Mouse (Mus musculus) neural tube, embryonic 13.5 days (tissue): Measurements from ENCODE around the gene Kcnq5. TPM values are rescaled to one million over a fixed set of nuclear protein-coding genes. Genes with fewer than 3 reads are reported as not detected.
"Not testable (repeated sequence)": the region's sequence is repeated elsewhere in the genome, so short reads cannot be mapped to it uniquely, and the experiment has no call there.

ENCODE experiments used
- ATAC-seq: fragments of 200-750 bp; cut with Nextera tagmentation; 2 replicates; pipeline ENCODE4 v1.8.0; 2017; ENCODE audit warnings: low read depth, mild to moderate bottlenecking, moderate TSS enrichment, moderate library complexity
- H3K27ac ChIP-seq: fragments of 300-500 bp; sonication (generic); replicated peaks from 2 replicates; pipeline ENCODE4 v1.5.1; 2015; ENCODE audit warnings: moderate library complexity, mild to moderate bottlenecking, inconsistent platforms
- H3K27me3 ChIP-seq: fragments of 300-500 bp; sonication (generic); 2 replicates; pipeline ENCODE4 v1.6.1; 2015; ENCODE audit warnings: mild to moderate bottlenecking, inconsistent platforms
- H3K36me3 ChIP-seq: fragments of 300-500 bp; sonication (generic); 2 replicates; pipeline ENCODE4 v1.6.1; 2015; ENCODE audit warnings: mild to moderate bottlenecking, inconsistent platforms
- H3K4me1 ChIP-seq: fragments of 300-500 bp; sonication (generic); replicated peaks from 2 replicates; pipeline ENCODE4 v1.6.1; 2015; ENCODE audit warnings: inconsistent platforms
- H3K4me2 ChIP-seq: fragments of 300-500 bp; sonication (generic); 2 replicates; pipeline ENCODE4 v1.6.1; 2015; ENCODE audit warnings: inconsistent platforms, mild to moderate bottlenecking, moderate library complexity
- H3K4me3 ChIP-seq: fragments of 300-500 bp; sonication (generic); 2 replicates; pipeline ENCODE4 v1.5.1; 2015; ENCODE audit warnings: mild to moderate bottlenecking, inconsistent platforms
- H3K9ac ChIP-seq: fragments of 300-500 bp; sonication (generic); 2 replicates; pipeline ENCODE4 v1.6.1; 2015; ENCODE audit warnings: moderate library complexity, mild to moderate bottlenecking, inconsistent platforms
- H3K9me3 ChIP-seq: fragments of 300-500 bp; sonication (generic); 2 replicates; pipeline ENCODE4 v1.6.1; 2016; ENCODE audit warnings: inconsistent platforms
- whole genome bisulfite sequencing: fragments of 180-500 bp; shearing (Covaris S2); methylation state at CpG from one replicate; pipeline ENCODE4 v1.1.7; 2015; 5-methylcytosine and 5-hydroxymethylcytosine counted together
- polyA plus RNA-seq: library from polyadenylated mRNA; unstranded; fragments of >200 nt; fragmentation: Nextera tagmentation; extraction: Ambion mirVana; gene quantifications from 2 replicates; pipeline ENCODE4 v1.2.1, GENCODE M21; 2015

The Kcnq5 gene
- polyA plus RNA-seq, 1 experiment from 2014 or later = 1.4 TPM

- Histone ChIP-seq H3K9ac (no peak overlapping the region), H3K36me3 (no peaks in the 10 kb centered on the region), H3K27me3 (no peaks in the 10 kb centered on the region), H3K4me3 (no peak overlapping the region), H3K27ac (no peak overlapping the region), H3K9me3 (no peaks in the 10 kb centered on the region), H3K4me1 (no peaks in the 10 kb centered on the region), H3K4me2 (no peak overlapping the region)
- no peak for ATAC-seq
- whole genome bisulfite sequencing = 71% methylated on average over 4 of the region's 4 CpGs
Measured at GRCm38 (mm10) chr1:21616666-21617065, 345.1 kb downstream of the Kcnq5 start.

GRCm38 (mm10) chr1:21613933-21614332 is 347.8 kb downstream of the Kcnq5 start:
- no peaks in the 10 kb centered on the region for H3K36me3 ChIP-seq
- no peak for ATAC-seq
- H3K4me2 ChIP-seq = no peak overlapping the region
- no peak overlapping the region for H3K9ac ChIP-seq
- no peaks in the 10 kb centered on the region for H3K27me3 ChIP-seq
- 84% methylated on average over 2 of the region's 2 CpGs for WGBS
- no peak overlapping the region for H3K4me3 ChIP-seq
- H3K27ac ChIP-seq = no peak overlapping the region
- H3K9me3 ChIP-seq = no peaks in the 10 kb centered on the region
- no peaks in the 10 kb centered on the region for H3K4me1 ChIP-seq

- no peaks in the 10 kb centered on the region for H3K27me3 ChIP-seq
- 86% methylated on average over 4 of the region's 4 CpGs for WGBS
Measured at GRCm38 (mm10) chr1:21604003-21604402, 357.7 kb downstream of the Kcnq5 start.

DNA sequence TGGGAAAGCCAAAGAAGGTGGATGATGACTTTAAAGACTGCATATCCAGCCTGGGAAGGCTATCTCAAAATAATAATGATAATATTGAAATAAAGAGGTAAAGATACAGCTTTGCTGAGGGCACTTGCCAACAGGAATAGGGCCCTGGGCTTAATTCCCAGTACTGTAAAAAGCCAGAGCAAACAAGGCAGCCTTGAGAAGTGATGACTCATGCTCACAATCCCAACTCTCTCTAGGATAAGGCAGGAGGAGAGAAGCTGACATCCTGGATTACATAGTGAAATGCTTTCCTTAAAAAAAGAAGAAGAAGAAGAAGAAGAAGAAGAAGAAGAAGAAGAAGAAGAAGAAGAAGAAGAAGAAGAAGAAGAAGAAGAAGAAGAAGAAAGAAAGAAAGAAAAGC is 359.2 kb downstream of the Kcnq5 start:
- no peak overlapping the region for H3K9ac ChIP-seq
- H3K27me3 ChIP-seq = no peaks in the 10 kb centered on the region
- no peak overlapping the region for H3K4me3 ChIP-seq
- no peaks in the 10 kb centered on the region for H3K36me3 ChIP-seq
- no peaks in the 10 kb centered on the region for H3K4me1 ChIP-seq
- no peak overlapping the region for H3K27ac ChIP-seq
- no peak overlapping the region for H3K4me2 ChIP-seq
- ATAC-seq = no peak
- no peaks in the 10 kb centered on the region for H3K9me3 ChIP-seq

More at GRCm38 (mm10) chr1:21604003-21604402, 357.7 kb downstream of the Kcnq5 start:
- ATAC-seq = no peak
- Histone ChIP-seq H3K4me1 (no peaks in the 10 kb centered on the region), H3K9me3 (no peaks in the 10 kb centered on the region), H3K4me2 (no peak overlapping the region), H3K27ac (no peak overlapping the region), H3K36me3 (no peaks in the 10 kb centered on the region), H3K9ac (no peak overlapping the region), H3K4me3 (no peak overlapping the region)

GRCm38 (mm10) chr1:21600606-21601005 is 361.1 kb downstream of the Kcnq5 start:
- no peaks in the 10 kb centered on the region for H3K36me3 ChIP-seq
- H3K4me3 ChIP-seq = no peak overlapping the region
- no peak overlapping the region for H3K9ac ChIP-seq
- ATAC-seq = no peak
- no peaks in the 10 kb centered on the region for H3K9me3 ChIP-seq
- no peaks in the 10 kb centered on the region for H3K27me3 ChIP-seq
- no peak overlapping the region for H3K4me2 ChIP-seq
- no peaks in the 10 kb centered on the region for H3K4me1 ChIP-seq
- no peak overlapping the region for H3K27ac ChIP-seq
- WGBS = 78% methylated on average over 4 of the region's 4 CpGs

DNA sequence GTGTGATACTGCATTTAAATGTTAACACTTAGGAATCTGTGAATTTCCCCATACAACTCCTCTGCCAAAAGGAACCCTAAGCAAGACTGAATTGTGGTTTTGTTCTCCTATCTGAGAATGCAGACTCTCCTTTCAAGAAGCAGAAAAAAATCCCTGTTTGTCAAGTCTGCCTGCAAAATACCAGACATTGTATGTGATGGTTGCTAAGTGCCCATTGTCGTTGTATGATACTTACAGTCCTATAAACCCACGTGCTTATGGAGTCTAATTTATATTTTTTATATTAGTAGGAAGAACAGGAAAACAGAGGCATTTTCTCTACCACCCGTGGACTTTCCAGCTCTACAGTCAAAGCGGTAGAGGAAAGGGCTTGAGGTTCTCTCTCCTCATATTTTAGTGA is 367.9 kb downstream of the Kcnq5 start:
- ATAC-seq = no peak
- no peak overlapping the region for H3K4me3 ChIP-seq
- H3K27me3 ChIP-seq = no peaks in the 10 kb centered on the region
- H3K36me3 ChIP-seq = no peaks in the 10 kb centered on the region
- no peak overlapping the region for H3K27ac ChIP-seq
- H3K4me2 ChIP-seq = no peak overlapping the region
- 0 out of 2 replicates have a peak, but pooled peaks cover 4% of the 10 kb centered on the region for H3K4me1 ChIP-seq
- WGBS = 58% methylated on average over 4 of the region's 4 CpGs
- H3K9me3 ChIP-seq = no peaks in the 10 kb centered on the region
- no peak overlapping the region for H3K9ac ChIP-seq

- H3K36me3 ChIP-seq, H3K4me2 ChIP-seq, H3K9ac ChIP-seq, H3K4me1 ChIP-seq, H3K9me3 ChIP-seq, H3K27me3 ChIP-seq, H3K4me3 ChIP-seq, H3K27ac ChIP-seq, ATAC-seq: not testable (repeated sequence)
- 92% methylated on average over 2 of the region's 2 CpGs for WGBS
Measured at GRCm38 (mm10) chr1:21567397-21567796, 394.3 kb downstream of the Kcnq5 start.

- Histone ChIP-seq H3K4me2 (no peak overlapping the region), H3K9me3 (no peaks in the 10 kb centered on the region), H3K27me3 (no peaks in the 10 kb centered on the region), H3K27ac (no peak overlapping the region), H3K4me1 (no peaks in the 10 kb centered on the region), H3K36me3 (no peaks in the 10 kb centered on the region), H3K4me3 (no peak overlapping the region), H3K9ac (no peak overlapping the region)
- no peak for ATAC-seq
- 79% methylated on average over 6 of the region's 6 CpGs for whole genome bisulfite sequencing
Measured at GRCm38 (mm10) chr1:21554630-21555029, 407.1 kb downstream of the Kcnq5 start.

DNA sequence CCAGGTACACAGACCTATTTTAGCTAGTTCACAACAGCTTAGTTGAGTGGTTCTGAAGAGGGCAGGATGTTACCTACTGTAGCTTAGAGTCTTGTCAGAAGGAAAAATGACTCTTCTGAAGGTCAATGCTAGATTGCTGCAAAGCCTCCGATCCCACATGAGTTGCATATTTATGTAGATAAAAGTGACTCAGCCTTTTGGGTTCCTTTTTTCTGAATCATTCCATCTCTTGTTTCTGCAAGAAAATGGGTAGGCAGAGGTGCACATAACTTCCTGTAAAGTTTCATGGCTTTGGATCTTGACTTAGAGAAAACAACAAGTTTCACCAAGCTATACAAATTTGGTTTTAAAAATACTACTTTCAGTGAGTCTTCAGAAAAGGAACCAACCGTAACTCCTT is 409.0 kb downstream of the Kcnq5 start:
- Histone ChIP-seq H3K36me3 (no peaks in the 10 kb centered on the region), H3K9me3 (no peaks in the 10 kb centered on the region), H3K4me2 (no peak overlapping the region), H3K4me3 (no peak overlapping the region), H3K27me3 (no peaks in the 10 kb centered on the region), H3K4me1 (no peaks in the 10 kb centered on the region), H3K9ac (no peak overlapping the region), H3K27ac (no peak overlapping the region)
- no peak for ATAC-seq
- WGBS = 94% methylated on average over 2 of the region's 2 CpGs

DNA sequence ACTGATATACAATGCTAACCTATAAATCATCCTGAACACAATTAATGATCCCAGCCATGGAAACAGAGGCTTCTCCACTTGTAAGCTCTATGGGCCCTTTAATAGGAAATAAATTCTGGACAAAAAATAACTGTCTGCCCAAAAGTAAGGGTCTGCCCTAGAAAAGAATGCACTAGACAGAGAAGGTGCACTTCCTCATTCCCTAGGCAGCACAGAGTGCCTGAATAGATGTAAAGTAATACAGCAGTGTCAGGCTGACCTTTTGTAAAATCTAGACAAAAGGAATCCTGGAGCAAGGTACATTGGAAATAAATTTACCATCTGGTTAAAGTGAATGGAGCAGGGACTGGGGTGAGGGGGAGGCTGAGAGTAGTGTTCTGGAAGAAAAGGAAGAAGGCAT is 417.8 kb downstream of the Kcnq5 start:
- Histone ChIP-seq H3K4me1 (no peaks in the 10 kb centered on the region), H3K9me3 (no peaks in the 10 kb centered on the region), H3K27ac (no peak overlapping the region), H3K27me3 (no peaks in the 10 kb centered on the region), H3K4me3 (no peak overlapping the region), H3K36me3 (no peaks in the 10 kb centered on the region), H3K4me2 (no peak overlapping the region), H3K9ac (no peak overlapping the region)
- no peak for ATAC-seq

GRCm38 (mm10) chr1:21539486-21539885 is 422.3 kb downstream of the Kcnq5 start:
- Histone ChIP-seq H3K27ac (no peak overlapping the region), H3K36me3 (no peaks in the 10 kb centered on the region), H3K4me1 (no peaks in the 10 kb centered on the region), H3K9me3 (no peaks in the 10 kb centered on the region), H3K4me3 (no peak overlapping the region), H3K9ac (no peak overlapping the region), H3K27me3 (no peaks in the 10 kb centered on the region), H3K4me2 (no peak overlapping the region)
- no peak for ATAC-seq
- 77% methylated on average over 2 of the region's 2 CpGs for whole genome bisulfite sequencing

DNA sequence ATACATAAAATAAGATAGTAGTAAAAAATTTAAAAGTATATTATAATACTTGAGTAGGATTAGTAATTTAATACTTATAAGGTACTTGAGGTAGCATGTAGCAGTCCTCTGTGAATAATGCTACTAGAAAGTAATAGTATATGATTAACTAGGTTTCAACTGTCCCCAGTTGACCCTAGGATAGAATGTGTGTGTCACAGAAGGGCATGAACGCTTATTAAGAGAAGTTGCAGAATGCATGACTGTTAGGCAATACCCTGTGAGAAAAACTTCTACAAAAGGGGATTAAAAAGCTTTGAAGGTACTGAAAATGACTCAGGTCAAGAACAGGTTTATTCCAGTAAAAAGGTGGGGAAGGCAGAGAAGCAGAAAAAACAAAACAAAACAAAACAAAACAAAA is 430.9 kb downstream of the Kcnq5 start:
- Histone ChIP-seq H3K9me3 (no peaks in the 10 kb centered on the region), H3K4me1 (no peaks in the 10 kb centered on the region), H3K36me3 (no peaks in the 10 kb centered on the region), H3K4me2 (no peak overlapping the region), H3K9ac (no peak overlapping the region), H3K4me3 (no peak overlapping the region), H3K27me3 (no peaks in the 10 kb centered on the region), H3K27ac (no peak overlapping the region)
- no peak for ATAC-seq
- WGBS = 79% methylated on average over 1 of the region's 1 CpGs

DNA sequence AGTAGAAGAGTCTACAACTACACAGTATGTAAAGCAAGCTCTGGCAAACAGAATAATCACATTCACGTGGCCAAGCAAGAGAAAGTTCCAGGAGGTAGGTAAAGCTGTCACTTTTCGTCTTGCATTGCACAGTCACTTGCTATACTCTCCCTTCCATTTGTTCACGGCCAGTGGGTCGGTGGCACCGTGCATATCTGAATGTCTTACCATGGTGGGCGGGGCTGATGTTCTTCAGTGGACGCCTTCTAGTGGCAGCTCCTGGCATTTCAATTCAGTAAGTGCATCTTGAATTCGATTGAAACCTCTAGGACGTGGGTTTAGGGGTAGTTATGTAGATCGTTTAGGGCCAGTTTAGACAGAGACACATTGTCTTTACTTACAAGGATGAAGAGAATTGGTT is 439.7 kb downstream of the Kcnq5 start:
- H3K9me3 ChIP-seq = no peaks in the 10 kb centered on the region
- H3K9ac ChIP-seq = no peak overlapping the region
- WGBS = 83% methylated on average over 10 of the region's 10 CpGs
- no peak overlapping the region for H3K27ac ChIP-seq
- no peaks in the 10 kb centered on the region for H3K27me3 ChIP-seq
- no peak overlapping the region for H3K4me2 ChIP-seq
- H3K36me3 ChIP-seq = no peaks in the 10 kb centered on the region
- no peak overlapping the region for H3K4me3 ChIP-seq
- H3K4me1 ChIP-seq = no peaks in the 10 kb centered on the region
- ATAC-seq = no peak
